Mouse (Mus musculus) urinary bladder, adult 18-20 months (tissue): ENCODE results near the gene Prdm12.
"Not testable (repeated sequence)": the region's sequence is repeated elsewhere in the genome, so short reads cannot be mapped to it uniquely, and the experiment has no call there.

Experiments
- DNase-seq, 2 experiments: peaks; one replicate each; pipeline ENCODE4 v3.0.0; 2022; ENCODE audit warnings: low spot score in 2 of 2, mixed read lengths in 2 of 2

Prdm12 gene

GRCm38 (mm10) chr2:31641929-31642328 lies 2.1 kb downstream of the Prdm12 start:
- no peak for DNase-seq

- peak in 1 of 2 experiments; percentile 15 for DNase-seq
These were observed 14.4 kb downstream of the Prdm12 start for GRCm38 (mm10) chr2:31653971-31654853.

- peak in 1 of 2 experiments; percentile 42 for DNase-seq
These were observed 15.2 kb downstream of the Prdm12 start for GRCm38 (mm10) chr2:31654854-31655559.

GRCm38 (mm10) chr2:31656374-31656773 lies 16.5 kb downstream of the Prdm12 start:
- no peak for DNase-seq

GRCm38 (mm10) chr2:31662939-31663803 lies 23.3 kb downstream of the Prdm12 start:
- DNase-seq = no peak

GRCm38 (mm10) chr2:31663804-31664180 lies 24.0 kb downstream of the Prdm12 start:
- DNase-seq = no peak

- no peak for DNase-seq
These were observed 27.5 kb downstream of the Prdm12 start for GRCm38 (mm10) chr2:31667332-31667731.

- DNase-seq = peak; percentile 77 to 87
These were observed 30.8 kb downstream of the Prdm12 start, which contains the start of gene Exosc2 for GRCm38 (mm10) chr2:31670551-31671035. TSS of gene Exosc2 (plus strand) at chr2:31670715.

- no peak for DNase-seq
These were observed 38.8 kb downstream of the Prdm12 start for GRCm38 (mm10) chr2:31678641-31679040.

GRCm38 (mm10) chr2:31681051-31681707 lies 41.3 kb downstream of the Prdm12 start:
- not testable (repeated sequence) for DNase-seq

GRCm38 (mm10) chr2:31681731-31682235 lies 41.9 kb downstream of the Prdm12 start:
- no peak for DNase-seq

GRCm38 (mm10) chr2:31683666-31684065 lies 43.8 kb downstream of the Prdm12 start:
- DNase-seq = peak; percentile 27 to 37

- peak; percentile 85 to 95 for DNase-seq
These were observed 48.5 kb downstream of the Prdm12 start, which contains the start of gene Abl1 for GRCm38 (mm10) chr2:31688074-31688925. TSS of gene Abl1 (plus strand) at chr2:31688376.

GRCm38 (mm10) chr2:31689045-31689444 lies 49.2 kb downstream of the Prdm12 start:
- peak in 1 of 2 experiments; percentile 28 for DNase-seq

- DNase-seq = no peak
These were observed 50.2 kb downstream of the Prdm12 start for GRCm38 (mm10) chr2:31690063-31690462.

GRCm38 (mm10) chr2:31698209-31698608 lies 58.4 kb downstream of the Prdm12 start:
- no peak for DNase-seq

- no peak for DNase-seq
These were observed 61.0 kb downstream of the Prdm12 start for GRCm38 (mm10) chr2:31700545-31701446.

- DNase-seq = no peak
These were observed 63.4 kb downstream of the Prdm12 start for GRCm38 (mm10) chr2:31703226-31703625.
